Mouse (Mus musculus) urinary bladder, adult 2 months (tissue): ENCODE measurements around the gene Stam2. TPM values are rescaled to one million over a fixed set of nuclear protein-coding genes. Genes with fewer than 3 reads are reported as not detected.

Experiments used
- DNase-seq: peaks from one replicate; pipeline ENCODE4 v3.0.0; 2022; ENCODE audit warnings: low spot score
- polyA plus RNA-seq: library from polyadenylated mRNA; depleted of rRNA; stranded (reverse); fragments of >200 nt; gene quantifications from 2 replicates; pipeline ENCODE4 v1.2.3, GENCODE M21; 2012; rRNA removed

The Stam2 gene
- 17.5 and 18.9 TPM in 2 replicates for polyA plus RNA-seq

DNA sequence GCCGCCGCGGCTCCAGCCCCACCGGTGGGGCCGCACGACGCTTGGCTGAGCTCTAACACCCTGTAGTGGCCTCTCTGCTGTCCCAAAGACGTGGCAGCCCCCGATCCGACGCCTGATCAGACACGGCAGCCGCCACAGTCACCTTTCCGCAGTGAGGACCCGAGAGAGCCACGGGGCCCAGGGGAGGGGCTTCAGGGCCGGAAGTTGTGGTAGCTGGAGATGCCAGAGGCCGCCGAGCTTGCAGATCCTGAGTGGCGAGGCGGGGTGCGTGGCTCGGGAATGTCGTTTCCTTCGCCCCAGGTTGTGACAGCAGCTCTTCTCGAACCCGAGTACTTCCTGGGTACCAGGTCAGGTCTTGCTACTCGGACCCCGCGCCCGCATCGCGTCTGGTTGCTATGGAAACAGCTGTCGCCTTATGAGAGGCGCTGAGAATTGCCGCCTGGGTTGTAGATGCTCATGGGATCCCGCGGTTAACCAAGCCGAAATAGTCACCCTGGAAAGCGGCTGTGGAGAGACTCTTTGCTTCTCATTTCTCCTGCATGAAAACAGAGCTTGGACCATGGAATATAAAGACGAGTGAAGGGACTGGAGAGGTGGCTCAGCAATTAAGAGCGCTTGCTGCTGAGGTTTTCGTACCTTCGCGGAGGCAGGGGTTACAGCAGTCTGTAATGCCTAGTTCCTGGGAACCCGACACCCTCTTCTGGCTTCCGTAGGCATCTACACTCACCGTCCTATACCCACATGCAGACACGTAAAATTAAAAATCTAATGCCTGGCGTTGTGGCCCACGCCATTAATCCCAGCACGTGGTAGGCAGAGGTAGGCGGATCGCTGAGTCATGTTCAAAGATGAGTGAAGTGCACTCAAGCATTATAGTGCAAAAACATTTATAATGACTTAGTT is at the start of gene Stam2:
Gene Stam2 (minus strand): TSS at position 26 of the 903 bp plus-strand sequence.
- peak; percentile 92 for DNase-seq

GRCm38 (mm10) chr2:52785106-52785721 is 43.1 kb upstream of the Stam2 start:
- no peak for DNase-seq

GRCm38 (mm10) chr2:52779987-52780386 is 37.9 kb upstream of the Stam2 start:
- no peak for DNase-seq

GRCm38 (mm10) chr2:52779381-52779780 is 37.3 kb upstream of the Stam2 start:
- no peak for DNase-seq

DNA sequence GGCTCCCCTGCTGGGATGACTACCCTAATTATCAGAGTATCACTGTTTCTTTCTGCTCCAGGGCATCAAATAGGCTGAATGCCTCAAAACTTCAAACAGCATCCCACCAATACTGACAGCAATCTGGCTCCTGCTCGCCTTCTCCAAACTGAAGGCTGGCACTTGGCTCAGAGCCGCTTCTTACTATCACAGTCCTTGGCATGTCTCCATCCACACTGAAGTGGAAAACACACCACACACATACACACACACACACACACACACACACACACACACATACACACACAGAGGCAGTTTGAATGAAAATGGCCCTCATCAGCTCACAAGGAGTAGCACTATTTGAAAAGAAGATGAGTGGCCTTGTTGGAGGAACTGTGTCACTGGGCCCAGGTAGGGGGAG is 35.8 kb upstream of the Stam2 start:
- DNase-seq: no peak

- DNase-seq: no peak
Measured at GRCm38 (mm10) chr2:52774373-52774772, 32.3 kb upstream of the Stam2 start.

DNA sequence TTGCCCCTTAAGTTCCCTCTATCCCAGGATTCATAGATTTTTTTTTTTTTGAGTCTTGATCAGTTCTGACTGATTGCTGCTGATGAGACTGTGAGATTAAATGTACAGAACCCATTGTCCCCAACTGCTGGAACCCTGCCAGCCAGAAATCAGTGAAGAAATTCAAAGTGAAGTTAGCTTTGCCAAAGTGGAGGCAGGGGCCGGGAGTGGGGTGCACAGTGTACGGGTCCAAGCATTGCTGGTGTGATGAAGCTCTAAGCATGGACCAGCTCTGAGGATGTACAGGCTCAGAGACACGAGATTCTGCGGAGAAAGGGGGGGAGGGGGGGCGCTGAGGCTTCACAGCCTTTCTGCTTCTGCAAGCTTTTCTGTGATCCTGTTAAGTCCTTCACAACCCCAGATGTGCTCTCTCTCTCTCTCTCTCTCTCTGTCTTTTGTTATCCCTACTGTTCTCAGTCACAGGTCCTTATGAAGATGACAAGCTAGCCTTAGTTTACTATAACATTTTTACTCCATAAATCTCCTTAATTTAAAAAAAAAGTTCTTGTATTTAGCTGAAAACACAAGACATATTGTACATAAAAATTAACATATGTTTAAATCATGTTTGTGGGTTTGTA is 30.8 kb upstream of the Stam2 start:
- no peak for DNase-seq

DNA sequence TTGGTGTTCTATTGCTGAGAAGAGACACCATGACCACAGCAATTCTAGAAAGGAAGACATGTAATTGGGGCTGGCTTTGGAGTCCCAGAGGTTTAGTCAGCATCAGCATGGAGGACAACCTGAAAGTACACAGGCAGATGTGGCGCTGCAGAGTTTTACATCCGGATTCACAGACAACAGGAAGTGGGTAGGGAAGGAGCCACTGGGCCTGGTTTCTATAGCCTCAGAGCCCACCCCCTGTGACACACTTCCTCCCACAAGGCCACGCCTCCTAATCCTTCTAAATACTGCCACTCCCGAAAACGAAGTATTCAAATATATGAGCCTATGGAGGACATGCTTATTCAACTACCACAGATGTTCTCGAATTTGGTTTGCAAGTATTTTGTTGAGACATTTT is 23.0 kb upstream of the Stam2 start:
- no peak for DNase-seq

- no peak for DNase-seq
Measured at GRCm38 (mm10) chr2:52763891-52764290, 21.8 kb upstream of the Stam2 start.

- peak; percentile 58 for DNase-seq
Measured at GRCm38 (mm10) chr2:52763040-52763736, 21.1 kb upstream of the Stam2 start.

- no peak for DNase-seq
Measured at GRCm38 (mm10) chr2:52762529-52762928, 20.4 kb upstream of the Stam2 start.

GRCm38 (mm10) chr2:52758627-52759026 is 16.5 kb upstream of the Stam2 start:
- DNase-seq: no peak

DNA sequence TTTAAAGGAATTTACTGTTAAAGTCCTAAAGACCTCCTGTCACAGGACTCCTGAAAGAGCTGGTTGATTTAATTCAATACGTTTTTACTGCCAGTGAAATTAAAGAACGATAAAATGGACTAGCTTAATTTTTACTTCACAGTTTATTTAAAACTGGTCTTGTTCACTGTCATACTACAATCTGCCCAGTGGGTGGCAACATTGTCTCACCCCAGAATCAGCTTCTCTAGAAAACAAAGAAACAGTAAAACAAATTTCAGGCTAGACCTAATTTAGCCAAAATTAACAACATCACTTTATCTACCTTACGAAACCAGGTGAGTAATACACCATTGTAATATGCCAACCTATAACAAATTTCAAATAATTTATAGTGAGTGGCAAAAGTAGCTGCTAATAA is 14.6 kb upstream of the Stam2 start:
- DNase-seq: no peak

DNA sequence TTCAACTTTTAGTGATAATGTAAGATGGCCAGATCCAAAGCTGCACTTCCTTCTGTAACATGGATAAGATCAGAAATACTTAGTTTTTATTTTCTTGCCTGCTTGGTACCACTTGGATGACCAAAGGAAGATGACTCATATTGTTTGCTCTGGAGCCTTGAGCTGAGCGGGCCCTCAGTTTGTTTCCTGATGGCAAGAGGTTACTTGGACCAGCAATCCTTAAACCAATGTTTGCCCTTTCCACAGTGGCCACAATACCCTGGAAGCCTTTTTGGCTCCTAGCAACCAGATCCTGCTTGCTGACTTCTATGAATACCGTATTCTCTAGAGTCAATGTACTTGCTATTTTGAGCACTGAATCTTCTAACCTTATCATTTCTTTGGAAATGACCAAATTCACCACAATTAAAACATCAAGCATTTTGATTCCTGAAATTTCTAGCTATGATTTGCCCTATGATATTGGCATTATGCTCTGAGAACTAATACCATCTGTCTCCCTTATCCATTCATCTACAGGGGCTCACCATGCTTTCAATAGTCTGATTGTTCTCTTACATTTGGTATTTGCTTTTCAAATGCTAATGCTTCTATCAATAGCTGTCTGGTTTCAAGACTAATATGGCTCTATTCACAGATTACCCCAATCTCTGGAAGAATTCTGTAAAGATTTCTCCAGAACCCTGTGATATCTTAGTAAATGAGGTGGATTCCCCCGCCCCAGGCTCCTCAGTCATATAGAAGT is 11.7 kb upstream of the Stam2 start:
- no peak for DNase-seq

- DNase-seq: no peak
Measured at GRCm38 (mm10) chr2:52744099-52744498, 2.0 kb upstream of the Stam2 start.

DNA sequence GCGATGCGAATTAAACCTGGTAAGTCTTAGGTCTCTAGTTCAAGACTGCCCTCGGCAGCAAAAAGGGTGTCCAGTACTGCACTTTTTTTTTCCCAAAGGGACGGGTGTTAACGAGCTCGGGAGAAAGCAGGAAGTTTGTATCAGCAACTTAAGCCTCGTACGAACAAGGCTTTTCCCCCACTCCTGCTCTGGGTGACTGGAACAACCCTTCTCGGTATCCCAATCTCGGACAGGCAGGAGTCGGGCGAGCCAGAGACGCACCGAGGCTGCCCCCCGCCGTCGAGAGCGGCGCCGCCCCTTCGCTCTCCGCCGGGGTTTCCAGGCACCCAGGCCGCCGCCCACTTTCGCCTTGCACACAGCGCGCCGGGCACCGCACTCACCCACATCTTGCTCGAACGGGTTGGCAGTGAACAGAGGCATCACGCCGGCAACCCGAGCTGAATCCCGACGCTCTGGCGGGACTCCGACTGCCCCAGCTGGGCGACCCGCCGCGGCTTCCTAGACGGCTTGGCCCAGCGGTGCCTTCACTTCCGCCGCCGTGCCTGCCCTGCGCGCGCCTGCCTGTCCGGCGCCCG is 313 bp downstream of the Stam2 start:
- DNase-seq: no peak

GRCm38 (mm10) chr2:52740596-52740995 is 1.5 kb downstream of the Stam2 start:
- DNase-seq: no peak

DNA sequence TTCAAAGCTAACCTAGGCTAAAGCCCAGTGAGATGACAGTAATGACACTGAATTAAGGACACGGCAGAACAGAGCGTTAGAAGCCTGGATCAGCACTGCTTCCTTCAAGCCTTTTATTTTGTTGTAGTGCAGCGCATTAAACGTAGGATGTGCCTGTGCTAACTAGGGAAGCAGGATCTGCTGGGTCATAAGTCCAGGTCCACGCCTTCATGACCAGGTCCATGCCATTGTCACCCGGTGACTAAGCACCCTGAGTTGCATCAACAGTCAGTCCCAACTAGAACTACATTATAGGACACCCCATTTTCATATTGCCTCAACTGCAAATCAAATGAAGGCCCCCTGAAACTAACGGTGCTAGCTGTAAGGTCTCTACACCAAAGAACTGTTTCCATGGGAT is 7.6 kb downstream of the Stam2 start:
- DNase-seq: no peak

GRCm38 (mm10) chr2:52733659-52734058 is 8.4 kb downstream of the Stam2 start:
- DNase-seq: no peak

DNA sequence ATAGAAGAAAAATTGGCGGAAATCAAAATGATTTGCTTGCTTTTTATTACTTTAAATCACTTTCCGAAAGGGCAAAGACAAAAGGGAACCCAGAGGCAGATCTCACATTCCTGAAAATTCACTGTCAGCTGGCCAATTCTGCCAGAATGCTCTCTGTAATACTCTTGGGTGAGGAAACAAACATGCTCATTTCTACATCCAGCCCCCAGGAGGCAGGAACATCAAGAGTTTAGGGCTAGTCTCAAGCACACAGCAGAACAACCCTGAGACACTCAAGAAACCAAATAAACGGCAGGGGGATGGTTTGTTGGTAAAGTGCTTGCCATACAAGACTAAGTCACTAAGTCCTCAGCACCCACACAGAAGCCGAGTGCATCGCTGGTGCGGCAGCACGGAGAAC is 9.5 kb downstream of the Stam2 start:
- no peak for DNase-seq

- DNase-seq: no peak
Measured at GRCm38 (mm10) chr2:52732001-52732400, 10.1 kb downstream of the Stam2 start.
